Mouse (Mus musculus) cerebellum, adult 2 months (tissue): ENCODE measurements at regions not wholly inside any gene's neighbourhood (a gene's known extent, or its start where the extent isn't known, plus 50 kb on each side); places are given as distances from the start of the nearest gene placed in this dataset.

Source experiments
- DNase-seq, 2 experiments: peaks; one replicate each; pipeline ENCODE4 v3.0.0; 2021
- H3K27ac ChIP-seq: fragments of 200-500 bp; 2 replicates; pipeline ENCODE4 v1.5.1; 2012; ENCODE audit warnings: low read length, control low read depth, inconsistent platforms; ENCODE audit not compliant: insufficient read depth
- H3K27me3 ChIP-seq: fragments of 200-500 bp; 2 replicates; pipeline ENCODE4 v1.6.1; 2012; ENCODE audit warnings: inconsistent platforms, mild to moderate bottlenecking, low read length, moderate library complexity; ENCODE audit not compliant: control insufficient read depth, insufficient read depth
- H3K4me1 ChIP-seq: fragments of 200-500 bp; 2 replicates; pipeline ENCODE4 v1.6.1; 2011; ENCODE audit warnings: low read length; ENCODE audit not compliant: control insufficient read depth, insufficient read depth
- H3K4me3 ChIP-seq: fragments of 200-500 bp; replicated peaks from 2 replicates; pipeline ENCODE3; 2011; ENCODE audit warnings: mild to moderate bottlenecking, low read depth, low read length, control low read depth; ENCODE audit not compliant: insufficient read depth
- CTCF ChIP-seq: fragments of 200-500 bp; IDR thresholded peaks from 2 replicates; pipeline ENCODE4 v1.5.1; 2011; ENCODE audit warnings: low read depth, mild to moderate bottlenecking, control low read depth, low read length, moderate library complexity, borderline replicate concordance; ENCODE audit not compliant: insufficient read depth
- POLR2A ChIP-seq: fragments of 200-500 bp; IDR thresholded peaks from 2 replicates; pipeline ENCODE4 v1.6.1; 2011; ENCODE audit warnings: low read length, control low read depth, borderline replicate concordance; ENCODE audit not compliant: insufficient read depth
- WGBS: fragments of 180-500 bp; shearing (Covaris S2); methylation state at CpG from one replicate; pipeline ENCODE4 v1.1.7; 2018; 5-methylcytosine and 5-hydroxymethylcytosine counted together

- DNase-seq, result no peak
- TF ChIP-seq POLR2A (no peak), CTCF (no peak)
- 77% methylated on average over 5 of the region's 5 CpGs for WGBS
- no peaks in the 10 kb centered on the region for H3K27me3 ChIP-seq
- no peak overlapping the region for H3K4me3 ChIP-seq
- H3K4me1 ChIP-seq, result no peaks in the 10 kb centered on the region
- no peak overlapping the region for H3K27ac ChIP-seq
These were observed 3051.4 kb upstream of the Lrrc6 start for GRCm38 (mm10) chr15:69552062-69552628.

DNA sequence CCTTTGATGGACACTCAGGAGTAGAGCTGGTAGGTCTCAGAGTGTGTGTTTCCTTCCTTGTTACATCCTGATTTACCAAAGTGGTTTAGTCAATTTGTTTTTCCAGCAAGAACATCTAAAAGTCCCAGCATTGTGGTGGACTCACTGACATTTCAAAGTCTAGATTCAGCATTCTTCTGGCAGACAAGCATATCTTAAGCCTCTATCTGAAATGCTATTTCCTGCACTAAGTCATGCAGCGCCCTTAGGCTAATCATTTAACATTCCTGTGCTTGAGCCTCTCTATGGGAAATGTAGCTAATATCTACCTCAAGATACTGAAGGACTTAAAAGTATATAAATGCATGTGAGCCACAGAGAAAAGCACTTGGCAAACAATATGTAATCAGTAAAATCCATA is 3050.3 kb upstream of the Lrrc6 start:
- WGBS, result 94% methylated on average over 1 of the region's 1 CpGs
- Histone ChIP-seq H3K4me1 (no peaks in the 10 kb centered on the region), H3K27me3 (no peaks in the 10 kb centered on the region), H3K4me3 (no peak overlapping the region), H3K27ac (no peak overlapping the region)
- TF ChIP-seq CTCF, result no peak
- TF ChIP-seq POLR2A, result no peak
- DNase-seq, result no peak

DNA sequence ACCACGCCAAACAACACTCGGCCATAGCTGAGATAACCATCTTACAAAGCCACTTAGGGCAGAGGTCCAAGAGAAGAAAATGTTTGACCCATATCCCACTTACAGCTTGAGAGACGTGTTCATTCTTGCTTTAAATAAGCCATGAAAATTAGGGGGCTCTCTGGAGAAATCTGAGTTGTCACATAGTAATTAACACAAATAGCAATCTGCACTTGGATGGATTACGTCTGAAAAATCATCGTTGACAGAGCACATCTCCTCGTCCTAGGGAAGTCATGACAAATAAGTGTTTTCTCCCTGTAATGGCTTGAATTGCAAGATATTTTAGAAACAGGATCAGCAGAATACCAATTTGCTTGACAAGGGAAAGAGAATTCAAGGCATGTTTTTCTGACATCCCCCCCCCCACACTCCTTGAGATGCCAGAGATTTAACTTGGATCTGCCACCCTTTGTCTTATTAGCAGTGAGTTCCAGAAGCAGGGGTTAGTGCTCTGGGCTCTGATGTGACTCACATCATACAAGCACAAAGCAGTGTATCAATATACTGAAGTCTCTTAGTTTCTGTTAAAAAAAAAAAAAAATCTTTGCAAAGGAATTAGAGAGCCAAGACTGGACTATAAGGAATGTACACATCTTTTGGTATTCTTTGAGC is 3025.9 kb upstream of the Lrrc6 start:
- H3K4me1 ChIP-seq, result no peaks in the 10 kb centered on the region
- no peak for TF ChIP-seq CTCF
- TF ChIP-seq POLR2A, result no peak
- WGBS, result 23% methylated on average over 6 of the region's 6 CpGs
- no peak overlapping the region for H3K4me3 ChIP-seq
- H3K27me3 ChIP-seq, result no peaks in the 10 kb centered on the region
- no peak for DNase-seq
- H3K27ac ChIP-seq, result no peak overlapping the region

- TF ChIP-seq POLR2A, result no peak
- TF ChIP-seq CTCF, result no peak
- Histone ChIP-seq H3K4me1 (no peaks in the 10 kb centered on the region), H3K4me3 (no peak overlapping the region), H3K27ac (no peak overlapping the region), H3K27me3 (no peaks in the 10 kb centered on the region)
- 54% methylated on average over 5 of the region's 5 CpGs for WGBS
- no peak for DNase-seq
These were observed 2983.8 kb upstream of the Lrrc6 start for GRCm38 (mm10) chr15:69484421-69485074.

- DNase-seq, result no peak
- no peaks in the 10 kb centered on the region for H3K4me1 ChIP-seq
- WGBS, result 77% methylated on average over 2 of the region's 2 CpGs
These were observed 2982.4 kb upstream of the Lrrc6 start for GRCm38 (mm10) chr15:69483096-69483495.

DNA sequence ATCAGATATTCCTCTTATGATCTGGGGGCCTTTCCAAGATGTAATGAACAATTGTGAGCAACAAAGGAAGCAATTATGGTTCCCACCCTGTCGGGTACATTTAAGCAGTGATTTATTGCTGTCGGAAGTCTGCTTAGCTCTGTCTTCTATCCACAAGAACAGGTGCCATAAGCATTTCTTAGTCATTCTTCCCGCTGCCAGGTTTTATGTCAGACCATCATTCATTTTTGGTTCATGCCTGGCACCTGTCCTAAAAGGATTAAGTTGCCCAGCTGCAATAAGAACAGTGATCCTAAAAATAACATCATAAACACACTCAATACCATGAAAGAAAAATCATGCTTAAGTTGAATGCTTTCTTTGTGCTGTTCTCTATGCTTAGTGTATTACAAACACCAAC is 2980.4 kb upstream of the Lrrc6 start:
- 45% methylated on average over 3 of the region's 3 CpGs for WGBS
- Histone ChIP-seq H3K4me1 (no peaks in the 10 kb centered on the region), H3K4me3 (no peak overlapping the region), H3K27me3 (no peaks in the 10 kb centered on the region), H3K27ac (no peak overlapping the region)
- TF ChIP-seq POLR2A, result no peak
- TF ChIP-seq CTCF, result no peak
- DNase-seq, result no peak

More at GRCm38 (mm10) chr15:69483096-69483495, 2982.4 kb upstream of the Lrrc6 start:
- Histone ChIP-seq H3K4me3 (no peak overlapping the region), H3K27me3 (no peaks in the 10 kb centered on the region), H3K27ac (no peak overlapping the region)
- TF ChIP-seq POLR2A (no peak), CTCF (no peak)

- no peak overlapping the region for H3K4me3 ChIP-seq
- 90% methylated on average over 3 of the region's 3 CpGs for WGBS
- H3K27me3 ChIP-seq, result no peaks in the 10 kb centered on the region
- DNase-seq, result no peak
- H3K27ac ChIP-seq, result no peak overlapping the region
- TF ChIP-seq POLR2A (no peak), CTCF (no peak)
- H3K4me1 ChIP-seq, result no peaks in the 10 kb centered on the region
These were observed 2976.3 kb upstream of the Lrrc6 start for GRCm38 (mm10) chr15:69477050-69477449.

GRCm38 (mm10) chr15:69469566-69469965 is 2968.9 kb upstream of the Lrrc6 start:
- Histone ChIP-seq H3K4me1 (no peaks in the 10 kb centered on the region), H3K4me3 (no peak overlapping the region), H3K27ac (no peak overlapping the region), H3K27me3 (no peaks in the 10 kb centered on the region)
- DNase-seq, result no peak
- 80% methylated on average over 1 of the region's 1 CpGs for WGBS
- TF ChIP-seq POLR2A (no peak), CTCF (no peak)
